Mouse (Mus musculus): ENCODE measurements at regions not wholly inside any gene's neighbourhood (a gene's known extent, or its start where the extent isn't known, plus 50 kb on each side); places are given as distances from the start of the nearest gene placed in this dataset.

- peak; percentile 4 for DNase-seq (ENCODE audit: extremely low spot score)
Observed at GRCm38 (mm10) chr17:93260366-93261205, 61.8 kb downstream of the Adcyap1 start.

DNA sequence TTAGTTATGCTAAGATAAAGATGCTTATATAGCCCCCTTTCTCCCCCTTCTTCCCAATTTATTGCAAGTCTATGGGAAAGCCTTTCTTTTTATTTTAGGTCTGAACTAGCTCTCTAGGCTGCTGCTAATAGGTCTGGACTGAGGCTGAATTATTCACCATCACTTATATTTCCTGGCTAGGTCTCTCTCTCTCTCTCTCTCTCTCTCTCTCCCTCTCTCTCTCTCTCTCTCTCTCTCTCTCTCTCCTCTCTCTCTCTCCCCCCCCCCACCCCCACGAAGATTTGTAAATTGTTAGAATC is 62.3 kb downstream of the Adcyap1 start:
- no peak for DNase-seq (ENCODE audit: extremely low spot score)

- DNase-seq (ENCODE audit: extremely low spot score), result no peak
Observed at GRCm38 (mm10) chr17:93306121-93306520, 107.3 kb downstream of the Adcyap1 start.

DNA sequence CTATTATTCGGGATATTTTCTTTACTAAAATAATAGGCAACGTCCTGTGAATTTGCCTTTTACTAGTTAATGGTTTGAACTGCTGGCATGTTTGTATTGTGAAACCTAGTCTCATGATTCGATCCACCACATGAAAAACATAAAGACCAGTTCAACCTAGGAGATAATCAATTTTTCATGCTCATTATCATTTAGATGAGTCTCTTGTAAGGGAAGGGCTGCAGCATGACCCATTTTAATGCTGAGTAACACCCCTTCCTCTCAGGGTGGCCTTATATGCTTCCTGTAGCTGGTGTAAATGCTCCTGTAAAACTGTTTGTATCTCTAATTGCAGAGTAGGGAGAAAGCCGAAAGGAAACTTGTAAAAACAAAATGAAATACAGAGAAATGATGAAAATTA is 113.3 kb downstream of the Adcyap1 start:
- no peak for DNase-seq (ENCODE audit: extremely low spot score)

- DNase-seq (ENCODE audit: extremely low spot score), result no peak
Observed at GRCm38 (mm10) chr17:93312640-93313309, 114.0 kb downstream of the Adcyap1 start.

DNA sequence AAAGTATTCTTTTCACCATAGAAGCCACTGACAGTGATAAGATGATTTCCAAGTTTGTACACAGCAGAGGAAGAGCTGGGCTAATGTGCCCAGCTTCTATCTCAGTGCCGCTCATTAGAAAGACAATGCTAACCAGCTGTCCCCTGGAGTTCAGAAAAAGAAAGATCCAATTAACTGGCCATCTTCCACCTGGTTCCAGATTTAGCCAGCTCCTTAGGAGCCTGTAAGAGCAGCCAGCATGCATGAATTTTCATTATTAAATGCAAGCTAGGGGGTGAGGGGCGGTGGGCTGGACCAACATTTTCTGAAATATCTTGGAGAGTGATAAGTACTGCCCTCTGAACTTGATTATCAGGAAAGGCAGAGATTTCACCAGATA is 114.5 kb downstream of the Adcyap1 start:
- DNase-seq (ENCODE audit: extremely low spot score), result no peak

DNA sequence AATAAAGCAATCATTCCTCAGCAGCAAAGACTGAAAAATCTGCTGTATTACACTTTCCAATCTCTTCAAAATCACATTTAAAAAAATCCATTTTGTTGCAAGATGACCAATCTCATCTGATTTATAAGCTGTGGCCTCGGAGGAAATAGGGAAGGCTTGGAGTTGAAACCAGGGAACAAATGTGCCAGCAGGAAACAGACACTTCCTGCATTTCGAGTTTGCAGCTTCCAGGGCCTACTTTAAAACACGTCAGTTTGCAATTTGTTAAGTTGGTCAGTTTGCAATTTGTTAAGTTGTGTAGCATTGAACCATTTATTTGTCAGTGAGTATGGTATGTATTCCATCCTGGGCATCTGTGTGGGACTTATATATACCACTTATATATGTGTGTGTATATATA is 115.3 kb downstream of the Adcyap1 start:
- DNase-seq (ENCODE audit: extremely low spot score), result no peak

GRCm38 (mm10) chr17:93321482-93321881 is 122.7 kb downstream of the Adcyap1 start:
- no peak for DNase-seq (ENCODE audit: extremely low spot score)

- DNase-seq (ENCODE audit: extremely low spot score), result no peak
Observed at GRCm38 (mm10) chr17:93337576-93337975, 138.8 kb downstream of the Adcyap1 start.

- no peak for DNase-seq (ENCODE audit: extremely low spot score)
Observed at GRCm38 (mm10) chr17:93355238-93355637, 156.4 kb downstream of the Adcyap1 start.

GRCm38 (mm10) chr17:93362926-93363325 is 164.1 kb downstream of the Adcyap1 start:
- no peak for DNase-seq (ENCODE audit: extremely low spot score)

DNA sequence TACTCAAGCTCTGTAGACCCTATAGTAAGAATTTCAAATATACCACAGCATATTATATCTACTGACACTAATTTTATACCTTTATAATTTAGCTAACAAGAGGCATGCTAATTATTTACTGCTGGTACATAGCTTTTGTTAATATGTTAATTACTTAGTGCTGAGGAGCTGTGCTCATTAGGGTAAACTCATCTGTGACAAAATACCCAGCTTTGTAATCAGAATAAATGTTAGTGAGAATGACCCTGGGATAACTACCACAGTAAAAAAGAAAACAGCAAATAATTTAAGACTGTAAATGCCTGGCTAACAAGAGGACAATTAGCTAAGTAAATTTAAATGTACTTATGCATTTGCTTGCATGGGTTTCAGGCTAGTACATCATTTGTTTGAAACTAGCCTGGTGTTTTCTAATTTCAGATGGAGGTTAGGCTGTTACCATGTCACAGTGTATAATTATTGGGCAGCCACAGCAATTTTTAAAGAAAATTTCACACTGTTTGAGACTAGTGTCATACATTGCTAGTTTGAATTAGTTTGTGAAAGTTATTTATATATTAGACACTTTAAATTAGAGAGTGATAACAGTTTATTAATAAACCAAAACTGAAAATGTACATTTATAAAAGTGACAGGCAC is 178.8 kb downstream of the Adcyap1 start:
- DNase-seq (ENCODE audit: extremely low spot score), result no peak

- DNase-seq (ENCODE audit: extremely low spot score), result no peak
Observed at GRCm38 (mm10) chr17:93379789-93380398, 181.1 kb downstream of the Adcyap1 start.

- no peak for DNase-seq (ENCODE audit: extremely low spot score)
Observed at GRCm38 (mm10) chr17:93390256-93390655, 191.4 kb downstream of the Adcyap1 start.

DNA sequence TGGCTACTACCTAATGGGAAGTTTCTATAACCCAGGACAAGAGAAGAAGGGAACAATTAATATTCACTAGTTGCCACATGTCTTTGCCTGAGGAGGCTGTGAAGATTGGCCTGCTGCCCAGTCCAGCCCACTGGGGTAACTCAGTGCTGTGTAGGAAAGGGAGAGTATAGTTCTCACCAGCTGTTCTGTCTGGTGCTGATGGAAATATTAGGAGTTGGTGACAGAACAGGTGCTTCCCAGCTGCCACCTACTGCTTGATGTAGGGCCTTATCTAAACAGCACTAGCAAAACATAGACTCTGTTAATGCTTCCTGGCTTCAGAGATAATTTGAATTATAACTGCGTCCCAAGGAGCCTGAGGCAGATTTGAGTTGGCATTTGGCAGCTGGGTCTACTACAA is 210.5 kb downstream of the Adcyap1 start:
- no peak for DNase-seq (ENCODE audit: extremely low spot score)
